Mouse (Mus musculus): ENCODE data around the gene Ankrd11. TPM values are rescaled to one million over a fixed set of nuclear protein-coding genes. Genes with fewer than 3 reads are reported as not detected.
A peak's percentile ranks its signal among the peaks of the same experiment; 100 is the strongest.

Gene Ankrd11
- 99.7 and 106 TPM in 2 replicates for polyA plus RNA-seq (2012; rRNA removed)

GRCm38 (mm10) chr8:123042158-123042973, at the start of gene Ankrd11:
Gene Ankrd11 (minus strand): TSS chr8:123042277.
- peak within 1 kb of the TSS; percentile 66 for H3K4me3 ChIP-seq (ENCODE audit: insufficient read depth, low read length)
- TF ChIP-seq POLR2A (IDR thresholded peaks at IDR 0.05; ENCODE audit: extremely low read depth, insufficient read depth, low read length) = peak; percentile 98
- no peak for TF ChIP-seq CTCF (IDR thresholded peaks at IDR 0.05; ENCODE audit: extremely low read depth, insufficient read depth, low read length)
- peaks cover 12% of the 10 kb centered on the region for H3K4me1 ChIP-seq (ENCODE audit: control insufficient read depth, insufficient read depth, low read length)
- H3K27ac ChIP-seq (ENCODE audit: insufficient read depth, low read length) = peak within 1 kb of the TSS; percentile 94

GRCm38 (mm10) chr8:123087289-123087688, 45.2 kb upstream of the Ankrd11 start:
- Histone ChIP-seq H3K4me3 (ENCODE audit: insufficient read depth, low read length) (no peak overlapping the region), H3K4me1 (ENCODE audit: control insufficient read depth, insufficient read depth, low read length) (no peaks in the 10 kb centered on the region), H3K27ac (ENCODE audit: insufficient read depth, low read length) (no peak overlapping the region)
- TF ChIP-seq CTCF (IDR thresholded peaks at IDR 0.05; ENCODE audit: extremely low read depth, insufficient read depth, low read length) = no peak
- TF ChIP-seq POLR2A (IDR thresholded peaks at IDR 0.05; ENCODE audit: extremely low read depth, insufficient read depth, low read length) = no peak

- Histone ChIP-seq H3K4me1 (ENCODE audit: control insufficient read depth, insufficient read depth, low read length) (no peaks in the 10 kb centered on the region), H3K4me3 (ENCODE audit: insufficient read depth, low read length) (no peak overlapping the region), H3K27ac (ENCODE audit: insufficient read depth, low read length) (peak overlapping the region; percentile 89)
- TF ChIP-seq POLR2A (IDR thresholded peaks at IDR 0.05; ENCODE audit: extremely low read depth, insufficient read depth, low read length) (no peak), CTCF (IDR thresholded peaks at IDR 0.05; ENCODE audit: extremely low read depth, insufficient read depth, low read length) (no peak)
Measured at GRCm38 (mm10) chr8:123083610-123084009, 41.5 kb upstream of the Ankrd11 start.

GRCm38 (mm10) chr8:123082993-123083392, 40.9 kb upstream of the Ankrd11 start:
- H3K4me3 ChIP-seq (ENCODE audit: insufficient read depth, low read length) = no peak overlapping the region
- H3K27ac ChIP-seq (ENCODE audit: insufficient read depth, low read length) = peak overlapping the region; percentile 43; the same call in 1 of the 2 replicates
- TF ChIP-seq POLR2A (IDR thresholded peaks at IDR 0.05; ENCODE audit: extremely low read depth, insufficient read depth, low read length) (no peak), CTCF (IDR thresholded peaks at IDR 0.05; ENCODE audit: extremely low read depth, insufficient read depth, low read length) (no peak)
- no peaks in the 10 kb centered on the region for H3K4me1 ChIP-seq (ENCODE audit: control insufficient read depth, insufficient read depth, low read length)

DNA sequence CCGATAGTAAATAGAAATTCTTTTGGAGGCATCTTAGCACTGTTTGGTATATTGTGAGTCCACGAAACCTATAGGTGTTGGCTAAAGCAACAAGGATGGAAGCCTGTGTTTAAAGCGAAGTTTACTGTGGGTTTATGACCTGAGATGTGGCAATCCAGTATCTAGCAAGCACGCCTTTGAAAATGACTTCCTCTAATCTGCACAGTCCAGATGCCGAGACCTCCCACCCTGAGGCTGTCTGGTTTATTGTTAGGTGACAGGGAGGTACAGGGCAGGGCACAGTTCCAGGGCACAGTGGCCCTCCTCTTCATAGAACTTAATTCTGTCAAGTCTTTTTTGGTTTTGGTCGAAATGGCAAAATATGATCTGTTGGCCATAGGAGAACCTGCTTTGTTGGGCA, 35.1 kb upstream of the Ankrd11 start:
- Histone ChIP-seq H3K27ac (ENCODE audit: insufficient read depth, low read length) (no peak overlapping the region), H3K4me3 (ENCODE audit: insufficient read depth, low read length) (no peak overlapping the region), H3K4me1 (ENCODE audit: control insufficient read depth, insufficient read depth, low read length) (no peaks in the 10 kb centered on the region)
- TF ChIP-seq CTCF (IDR thresholded peaks at IDR 0.05; ENCODE audit: extremely low read depth, insufficient read depth, low read length) (no peak), POLR2A (IDR thresholded peaks at IDR 0.05; ENCODE audit: extremely low read depth, insufficient read depth, low read length) (no peak)

DNA sequence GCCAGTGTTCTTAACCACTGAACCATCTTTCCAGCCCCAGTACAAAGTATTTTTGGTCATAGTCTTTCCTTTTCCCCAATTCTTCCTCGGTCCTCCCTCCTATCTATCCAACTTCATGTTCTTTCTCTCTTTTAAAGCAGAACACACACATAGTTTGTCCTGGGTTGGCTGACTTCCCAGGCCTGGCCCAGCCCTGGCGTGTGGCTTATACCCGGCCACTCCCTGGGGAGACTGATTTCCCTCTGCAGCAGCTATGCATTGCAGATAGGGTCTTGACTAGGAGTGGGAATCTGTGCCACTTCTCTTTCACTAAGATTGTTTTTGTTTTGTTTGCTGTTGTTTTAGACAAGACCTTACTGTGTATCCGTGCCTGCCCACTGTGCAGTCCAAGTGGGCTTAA, 29.1 kb upstream of the Ankrd11 start:
- H3K27ac ChIP-seq (ENCODE audit: insufficient read depth, low read length) = no peak overlapping the region
- H3K4me1 ChIP-seq (ENCODE audit: control insufficient read depth, insufficient read depth, low read length) = peaks cover 4% of the 10 kb centered on the region
- no peak for TF ChIP-seq CTCF (IDR thresholded peaks at IDR 0.05; ENCODE audit: extremely low read depth, insufficient read depth, low read length)
- TF ChIP-seq POLR2A (IDR thresholded peaks at IDR 0.05; ENCODE audit: extremely low read depth, insufficient read depth, low read length) = no peak
- no peak overlapping the region for H3K4me3 ChIP-seq (ENCODE audit: insufficient read depth, low read length)

- Histone ChIP-seq H3K4me1 (ENCODE audit: control insufficient read depth, insufficient read depth, low read length) (peaks cover 8% of the 10 kb centered on the region), H3K27ac (ENCODE audit: insufficient read depth, low read length) (peak overlapping the region; percentile 75; the same call in 1 of the 2 replicates), H3K4me3 (ENCODE audit: insufficient read depth, low read length) (peak overlapping the region; percentile 96)
- TF ChIP-seq CTCF (IDR thresholded peaks at IDR 0.05; ENCODE audit: extremely low read depth, insufficient read depth, low read length) (no peak), POLR2A (IDR thresholded peaks at IDR 0.05; ENCODE audit: extremely low read depth, insufficient read depth, low read length) (no peak)
Measured at GRCm38 (mm10) chr8:123066101-123066683, 24.1 kb upstream of the Ankrd11 start.

DNA sequence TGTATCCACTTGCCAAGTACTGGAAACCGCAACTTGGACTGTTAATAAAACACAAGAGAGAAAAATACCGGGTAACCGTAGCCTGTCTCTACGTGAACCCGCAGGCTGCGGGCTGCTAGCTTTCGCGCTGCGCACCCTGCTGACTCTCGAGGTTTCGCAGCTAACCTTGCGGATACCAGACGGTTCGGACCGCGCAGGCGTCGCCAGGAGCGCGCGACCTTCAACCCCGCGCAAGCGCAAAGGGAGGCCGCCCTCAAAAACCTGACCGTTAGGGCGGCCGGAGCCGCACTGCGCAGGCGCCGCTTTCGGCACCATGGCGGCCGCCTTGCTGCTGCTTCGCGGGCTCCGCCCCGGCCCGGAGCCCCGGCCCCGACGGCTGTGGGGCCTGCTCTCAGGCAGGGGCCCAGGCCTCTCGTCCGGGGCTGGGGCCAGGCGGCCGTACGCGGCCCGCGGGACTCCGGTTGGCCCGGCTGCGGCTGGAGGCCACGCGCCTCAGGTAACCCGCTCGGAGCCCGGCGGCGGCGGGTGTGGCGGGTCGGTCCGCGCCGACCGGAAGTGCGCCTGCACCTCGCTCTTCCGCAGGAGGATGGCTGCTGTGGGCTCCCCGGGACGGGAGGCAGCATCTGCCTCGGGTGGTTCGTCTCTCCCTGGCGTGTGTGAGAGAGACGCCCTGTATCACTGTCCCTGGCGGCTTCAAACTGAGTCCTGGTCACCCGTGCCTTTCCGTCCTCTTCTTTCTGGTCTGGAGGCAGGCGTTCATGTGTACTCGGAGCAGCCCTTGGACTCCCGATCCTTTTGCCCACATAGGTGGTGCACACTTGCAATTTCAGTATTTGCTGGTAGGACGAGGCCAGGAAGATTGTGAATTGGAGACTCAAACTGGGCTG, 23.4 kb upstream of the Ankrd11 start:
- H3K27ac ChIP-seq (ENCODE audit: insufficient read depth, low read length) = peak overlapping the region; percentile 76
- peak overlapping the region; percentile 96 for H3K4me3 ChIP-seq (ENCODE audit: insufficient read depth, low read length)
- peak; percentile 32; the same call in 1 of the 2 replicates for TF ChIP-seq CTCF (IDR thresholded peaks at IDR 0.05; ENCODE audit: extremely low read depth, insufficient read depth, low read length)
- TF ChIP-seq POLR2A (IDR thresholded peaks at IDR 0.05; ENCODE audit: extremely low read depth, insufficient read depth, low read length) = peak; percentile 94

DNA sequence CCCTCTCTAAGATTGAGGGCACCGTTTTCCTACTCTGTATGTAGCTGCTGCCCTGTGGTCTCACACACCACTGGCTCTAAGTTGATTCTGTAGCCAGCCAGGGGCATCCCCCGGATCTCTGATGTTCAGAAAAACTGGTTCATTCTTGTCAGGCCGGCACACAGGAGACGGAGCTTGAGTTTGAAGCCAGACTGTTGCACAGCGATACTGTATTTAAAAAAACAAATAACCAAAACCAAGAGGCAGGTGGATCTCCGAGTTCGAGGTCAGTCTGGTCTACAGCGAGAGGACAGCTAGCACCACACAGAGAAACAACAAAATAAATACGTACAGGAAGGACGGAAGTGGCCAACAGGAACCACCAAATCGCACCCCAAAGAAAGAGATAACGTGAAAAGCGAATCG, 22.7 kb upstream of the Ankrd11 start:
- Histone ChIP-seq H3K27ac (ENCODE audit: insufficient read depth, low read length) (peak overlapping the region; percentile 76), H3K4me1 (ENCODE audit: control insufficient read depth, insufficient read depth, low read length) (peaks cover 8% of the 10 kb centered on the region), H3K4me3 (ENCODE audit: insufficient read depth, low read length) (peak overlapping the region; percentile 96)
- TF ChIP-seq POLR2A (IDR thresholded peaks at IDR 0.05; ENCODE audit: extremely low read depth, insufficient read depth, low read length) = no peak
- TF ChIP-seq CTCF (IDR thresholded peaks at IDR 0.05; ENCODE audit: extremely low read depth, insufficient read depth, low read length) = no peak

More for the DNA sequence above, 23.4 kb upstream of the Ankrd11 start:
- H3K4me1 ChIP-seq (ENCODE audit: control insufficient read depth, insufficient read depth, low read length) = peaks cover 8% of the 10 kb centered on the region

All from cortical plate, adult 2 months (tissue).